Mouse (Mus musculus) naive thymus-derived CD4-positive, alpha-beta T cell, adult 2 months (primary cell): ENCODE data around the gene Sumo2.
"Not testable (repeated sequence)": the region's sequence is repeated elsewhere in the genome, so short reads cannot be mapped to it uniquely, and the experiment has no call there.

Experiments used
- DNase-seq: peaks from one replicate; pipeline ENCODE4 v3.0.0-alpha.2; 2011; ENCODE audit warnings: low read depth

Gene Sumo2

DNA sequence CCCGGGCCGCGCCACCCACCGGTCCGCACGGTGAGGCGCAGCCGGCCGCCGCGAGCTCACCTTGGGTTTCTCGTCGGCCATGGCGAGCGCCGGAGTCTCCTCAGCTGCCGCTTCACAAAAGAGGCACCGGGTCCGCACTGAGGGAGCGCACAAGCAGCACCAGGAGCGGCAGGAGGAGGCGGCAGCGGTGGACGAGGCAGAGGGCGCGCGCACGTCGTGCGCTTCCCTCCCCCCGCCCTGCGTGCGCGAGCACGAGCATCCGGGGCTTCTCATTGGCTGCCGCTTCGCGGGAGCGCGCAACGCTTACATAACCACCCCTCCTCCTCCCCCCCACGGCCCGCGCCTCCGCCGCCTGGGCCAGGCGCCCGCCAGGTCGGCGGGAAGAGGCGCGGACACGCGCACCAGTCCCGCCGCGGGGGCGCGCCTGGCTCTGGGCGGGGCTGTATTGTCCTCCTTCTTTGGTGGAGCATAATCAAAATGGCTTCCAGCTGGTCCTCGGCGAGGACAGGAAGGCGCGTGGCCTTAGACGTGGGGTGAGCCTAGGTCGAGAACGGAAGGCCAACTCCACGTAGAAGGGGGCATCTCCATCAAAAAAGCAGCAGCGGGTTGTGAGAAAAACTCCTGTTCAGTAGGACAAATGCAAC, at the start of gene Sumo2:
Gene Sumo2 (minus strand): TSS at position 239 of the 644 bp plus-strand sequence.
- peak; percentile 99 for DNase-seq

DNA sequence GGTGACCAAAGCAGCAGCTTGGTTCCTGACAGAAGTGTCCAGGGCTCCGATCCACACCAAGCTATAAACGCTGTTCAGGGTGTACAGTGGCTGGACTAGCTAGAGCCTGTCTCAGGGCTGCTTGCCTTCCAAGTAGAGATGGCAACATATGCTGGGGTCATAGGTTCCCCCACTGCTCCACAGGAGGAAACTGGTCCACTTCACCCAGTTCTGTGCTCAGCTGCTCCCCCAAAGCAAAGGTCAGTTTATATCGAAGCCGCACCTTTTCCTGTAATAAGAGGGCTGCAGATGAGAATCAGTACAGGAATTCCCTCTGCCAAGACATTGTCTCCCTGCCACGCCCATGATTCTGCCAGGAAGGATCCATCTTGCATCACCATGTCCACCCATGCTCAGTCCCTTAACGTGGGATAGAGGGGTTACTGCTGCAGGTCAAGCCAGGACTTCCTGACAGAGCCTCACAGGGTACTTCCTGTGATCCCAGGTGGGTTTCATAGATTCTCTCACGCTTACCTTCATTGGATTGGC, 49.6 kb upstream of the Sumo2 start:
- DNase-seq: no peak

DNA sequence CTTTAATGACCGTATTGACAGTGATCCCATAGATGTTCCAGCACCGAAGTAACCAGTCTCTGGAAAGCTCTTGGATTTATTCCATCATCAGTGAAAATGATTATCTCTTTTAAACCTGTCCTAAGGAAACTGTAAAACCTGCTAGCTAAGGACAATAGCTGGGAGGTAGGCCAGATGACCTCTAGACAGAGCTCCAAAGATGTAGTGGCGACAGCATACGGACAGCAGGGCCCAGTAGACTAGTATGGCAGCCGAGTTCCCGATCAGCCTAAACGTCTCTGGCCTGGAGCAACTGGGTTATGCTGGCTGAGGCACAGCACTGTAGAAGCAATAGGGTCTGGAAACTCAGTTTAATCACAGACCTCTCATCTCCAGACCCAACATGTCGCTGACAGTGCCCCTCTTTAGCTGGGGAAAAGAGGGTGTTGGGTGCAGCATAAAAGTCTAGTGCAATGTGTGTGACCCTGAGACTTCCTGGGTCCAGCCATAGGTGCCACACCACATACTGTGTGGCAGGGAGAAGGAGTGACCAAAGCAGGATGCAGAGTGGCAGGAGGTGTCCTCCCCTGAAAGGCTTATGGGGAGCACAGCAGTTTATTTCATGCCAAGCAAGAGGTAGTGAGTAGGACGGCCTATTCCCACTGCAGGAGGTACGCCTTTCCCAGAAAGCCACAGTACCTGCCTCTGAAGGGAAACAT, 48.4 kb upstream of the Sumo2 start:
- DNase-seq: no peak

DNA sequence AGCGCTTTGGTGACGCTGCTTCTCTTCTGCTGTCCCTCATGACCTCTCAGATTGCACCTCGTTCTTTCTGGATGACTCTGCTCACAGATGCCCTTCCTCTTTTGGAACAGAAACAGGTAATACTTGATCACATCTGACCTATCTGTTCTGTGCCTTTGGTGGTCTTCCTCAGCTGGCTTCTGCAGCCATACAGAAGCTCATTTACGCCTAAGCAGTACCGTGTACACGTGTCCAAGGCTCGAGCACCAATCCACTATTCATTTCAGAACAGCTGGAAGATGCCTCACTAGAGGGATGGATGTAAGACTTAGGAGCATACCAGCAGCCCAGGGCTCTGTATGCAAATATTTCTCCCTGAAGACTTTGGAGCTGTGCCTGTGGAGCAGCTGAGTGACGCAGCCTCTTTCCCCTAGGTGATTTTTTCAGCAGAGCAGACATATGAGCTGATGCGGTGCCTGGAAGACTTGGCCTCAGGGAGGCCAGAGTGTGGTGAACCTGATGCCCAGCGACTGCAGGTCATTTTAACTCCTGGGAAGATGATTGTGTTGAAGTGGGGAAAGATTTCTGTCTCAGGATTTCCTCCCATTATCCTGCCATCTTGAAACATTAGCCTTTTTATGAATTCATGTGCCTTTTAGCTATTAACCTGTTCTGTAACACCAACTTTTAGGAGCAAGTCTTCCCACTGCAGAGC, 47.0 kb upstream of the Sumo2 start:
- no peak for DNase-seq

DNA sequence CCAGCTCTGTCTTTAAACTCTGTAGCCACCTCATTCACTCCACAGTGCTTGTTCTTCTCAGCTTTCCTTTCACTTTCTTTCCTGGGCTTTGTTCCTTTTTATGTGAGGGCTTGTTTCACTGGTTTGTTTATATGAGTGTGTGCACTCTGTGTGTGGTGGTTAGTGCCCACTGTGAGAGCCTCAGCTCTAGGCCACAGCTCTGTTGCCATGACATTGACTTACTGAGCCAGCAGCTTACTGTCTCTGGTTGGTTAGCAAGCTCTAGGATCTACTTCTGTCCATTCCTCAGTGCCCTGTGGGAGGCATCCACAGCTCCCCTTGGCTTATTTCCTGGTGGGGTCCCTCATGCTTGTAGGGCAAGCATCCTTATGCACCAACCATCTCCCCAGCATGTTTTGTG, 43.0 kb upstream of the Sumo2 start:
- DNase-seq: no peak

DNA sequence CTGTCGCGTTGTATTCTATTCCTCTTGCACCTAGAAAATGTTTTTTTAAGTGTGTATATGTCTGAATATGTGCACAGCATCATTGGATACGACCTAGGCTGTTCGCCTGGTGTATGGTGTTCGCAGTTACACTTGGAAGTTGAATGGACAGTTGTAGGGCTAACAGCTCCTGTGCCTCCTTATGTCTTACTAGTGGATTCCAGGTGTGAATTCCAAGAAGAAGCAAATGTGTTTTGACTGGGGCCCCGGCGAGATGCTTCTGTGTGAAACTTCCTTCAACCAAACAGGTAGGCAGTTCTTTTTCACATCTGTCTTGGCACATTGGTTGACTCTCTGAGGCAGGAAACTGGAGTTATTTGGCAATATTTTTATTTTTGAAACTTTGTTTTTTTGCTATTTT, 28.9 kb upstream of the Sumo2 start:
- DNase-seq: peak; percentile 18

DNA sequence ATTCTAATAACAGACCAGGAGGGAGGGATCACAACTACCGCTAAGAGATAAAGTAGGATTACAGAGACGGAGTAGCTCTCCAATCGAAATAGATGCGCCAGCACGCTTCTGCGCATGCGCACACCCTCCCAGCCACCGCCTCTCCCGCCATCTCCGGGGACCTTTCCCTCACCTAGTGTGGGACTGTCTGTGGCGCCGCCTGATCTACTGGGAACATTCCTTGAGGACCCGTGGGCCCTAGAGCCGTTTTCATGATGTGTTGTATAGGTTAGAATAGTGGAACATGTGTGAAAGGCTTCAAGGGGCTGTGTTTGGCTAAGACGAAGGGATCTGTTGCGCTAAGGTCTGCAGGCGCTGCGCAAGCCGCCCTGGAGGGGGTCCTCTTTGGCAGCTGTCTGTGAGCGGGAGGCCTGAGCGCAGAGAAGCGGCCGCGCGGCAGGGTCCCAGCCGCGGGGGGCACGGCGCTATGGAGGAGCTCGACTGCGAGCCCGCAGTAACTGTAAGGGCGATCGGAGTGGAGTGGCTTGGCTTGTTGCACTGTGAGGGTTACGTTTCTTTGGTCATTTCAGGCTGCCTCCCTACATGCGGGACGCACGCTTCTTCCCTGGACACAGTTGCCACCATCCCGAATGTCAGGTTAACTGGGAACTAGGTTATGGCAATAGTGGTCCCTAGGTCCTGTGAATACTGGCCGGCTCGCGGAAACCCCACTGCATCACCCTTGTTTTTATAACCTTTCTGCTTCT, 28.2 kb upstream of the Sumo2 start, which contains the start of gene Nup85:
Gene Nup85 (plus strand): TSS at position 371 of the 746 bp plus-strand sequence.
- peak; percentile 98 for DNase-seq

DNA sequence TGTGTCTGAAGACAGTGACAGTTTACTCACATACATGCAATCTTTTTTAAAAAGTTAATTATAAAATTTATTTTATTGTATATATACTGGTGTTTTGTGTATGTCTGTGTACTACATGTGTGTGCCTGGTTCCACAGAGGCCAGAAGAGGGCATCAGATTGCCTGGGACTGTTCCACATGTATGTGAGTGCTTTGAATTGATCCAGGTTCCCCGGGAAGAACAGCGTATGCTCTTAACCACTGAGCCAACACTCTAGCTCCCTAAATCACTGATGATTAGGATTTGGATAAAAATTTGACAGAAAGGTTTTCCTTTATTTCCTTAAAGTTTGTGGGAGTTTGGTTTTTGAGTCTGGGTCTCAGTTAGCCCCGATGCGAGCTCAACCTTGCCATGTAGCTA, 27.3 kb upstream of the Sumo2 start:
- no peak for DNase-seq

DNA sequence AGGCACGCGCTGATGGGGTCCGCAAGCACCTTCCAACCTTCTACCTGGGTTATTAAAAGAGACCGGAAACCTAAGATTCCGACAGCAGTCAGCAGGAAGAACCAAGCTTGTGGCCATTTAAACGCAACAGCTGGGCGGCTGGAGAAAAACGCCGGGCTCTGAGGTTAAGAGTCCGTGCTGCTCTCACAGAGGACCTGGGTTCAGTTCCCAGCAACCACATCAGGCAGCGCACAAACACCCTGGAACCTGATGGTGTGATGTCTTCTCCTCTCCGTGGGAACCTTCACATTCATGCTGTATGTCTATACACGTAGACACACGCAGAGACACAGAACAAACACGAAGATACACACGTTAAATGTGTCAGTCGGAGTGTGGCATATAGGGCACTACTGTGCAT, 19.6 kb upstream of the Sumo2 start:
- no peak for DNase-seq

DNA sequence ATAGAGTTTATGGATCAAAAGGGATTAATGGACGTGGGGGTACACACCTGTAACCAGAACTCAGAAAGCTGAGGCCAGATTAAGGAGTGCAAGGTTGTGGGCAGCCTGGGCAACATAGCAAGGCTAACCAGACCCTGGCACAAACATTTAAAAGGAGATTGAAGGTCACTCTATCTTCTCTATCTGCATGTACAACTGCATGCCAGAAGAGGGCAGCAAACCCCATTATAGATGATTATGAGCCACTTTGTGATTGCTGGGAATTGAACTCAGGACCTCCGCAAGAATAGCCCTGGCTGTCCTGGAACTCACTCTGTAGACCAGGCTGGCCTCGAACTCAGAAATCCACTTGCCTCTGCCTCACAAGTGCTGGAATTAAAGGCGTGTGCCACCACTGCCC, 16.7 kb upstream of the Sumo2 start:
- DNase-seq: peak; percentile 65

DNA sequence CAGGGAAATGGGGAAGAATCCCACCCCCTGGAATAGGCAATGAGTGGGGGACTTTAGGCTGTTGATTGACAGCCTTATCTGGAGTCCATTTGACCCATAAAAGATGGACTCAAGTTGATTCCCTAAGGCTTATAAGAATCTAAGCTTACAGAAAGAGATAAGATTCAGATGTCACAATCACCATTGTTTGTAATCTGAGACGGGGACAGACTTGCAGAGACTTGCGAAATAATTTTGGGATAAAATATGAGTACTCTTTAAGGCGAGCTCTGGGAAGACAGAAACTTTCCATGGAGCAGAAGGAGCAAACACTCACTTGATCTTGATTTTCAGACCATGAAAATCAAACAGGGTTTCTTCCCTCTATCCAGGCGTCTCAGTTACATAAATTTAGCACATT, 7.5 kb upstream of the Sumo2 start:
- DNase-seq: no peak

DNA sequence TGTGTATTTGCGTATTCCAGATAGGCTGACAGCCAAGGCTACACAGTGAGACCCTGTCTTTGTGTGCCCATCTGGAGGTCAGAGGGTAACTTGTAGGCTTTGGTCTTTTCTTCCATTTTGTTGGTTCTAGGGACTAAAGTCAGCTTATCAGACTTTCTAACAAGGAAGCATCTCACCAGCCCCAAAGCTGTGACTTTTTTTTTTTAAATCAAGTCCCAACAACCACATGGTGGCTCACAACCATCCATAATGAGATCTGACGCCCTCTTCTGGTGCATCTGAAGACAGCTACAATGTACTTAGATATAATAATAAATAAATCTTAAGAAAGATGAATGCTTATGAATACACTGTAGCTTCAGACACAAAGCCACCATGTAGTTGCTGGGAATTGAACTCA, 2.0 kb upstream of the Sumo2 start:
- peak; percentile 59 for DNase-seq

DNA sequence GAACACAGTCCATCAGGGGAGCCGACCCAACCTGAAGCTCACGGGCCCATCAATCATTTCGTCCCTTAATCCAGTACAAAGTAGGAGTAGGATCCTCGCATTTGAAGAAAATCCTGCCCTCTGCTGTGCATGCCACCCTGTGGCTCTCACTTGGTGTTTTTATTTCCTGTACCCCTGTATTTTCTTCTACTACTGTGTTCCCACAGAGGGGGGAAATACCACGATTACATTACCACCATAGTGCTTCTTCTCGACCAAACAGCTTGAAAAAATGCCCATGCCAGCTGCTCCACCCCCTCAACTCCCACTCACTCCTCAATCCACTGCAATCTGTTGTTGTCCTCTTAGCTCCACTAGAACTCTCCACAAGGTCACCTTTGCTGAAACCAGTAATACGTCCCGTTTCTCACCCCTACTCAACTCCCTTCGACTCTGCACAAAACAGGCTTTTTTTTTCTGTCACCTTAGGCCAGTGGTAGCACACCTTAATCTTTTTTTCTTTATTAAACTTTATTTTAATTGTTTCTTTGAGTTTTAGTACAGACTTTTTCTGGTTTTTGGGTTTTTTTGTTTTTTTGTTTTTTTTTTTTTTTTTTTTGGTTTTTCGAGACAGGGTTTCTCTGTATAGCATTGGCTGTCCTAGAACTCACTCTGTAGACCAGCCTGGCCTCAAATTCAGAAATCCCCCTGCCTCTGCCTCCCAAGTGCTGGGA, 936 bp upstream of the Sumo2 start:
- no peak for DNase-seq

DNA sequence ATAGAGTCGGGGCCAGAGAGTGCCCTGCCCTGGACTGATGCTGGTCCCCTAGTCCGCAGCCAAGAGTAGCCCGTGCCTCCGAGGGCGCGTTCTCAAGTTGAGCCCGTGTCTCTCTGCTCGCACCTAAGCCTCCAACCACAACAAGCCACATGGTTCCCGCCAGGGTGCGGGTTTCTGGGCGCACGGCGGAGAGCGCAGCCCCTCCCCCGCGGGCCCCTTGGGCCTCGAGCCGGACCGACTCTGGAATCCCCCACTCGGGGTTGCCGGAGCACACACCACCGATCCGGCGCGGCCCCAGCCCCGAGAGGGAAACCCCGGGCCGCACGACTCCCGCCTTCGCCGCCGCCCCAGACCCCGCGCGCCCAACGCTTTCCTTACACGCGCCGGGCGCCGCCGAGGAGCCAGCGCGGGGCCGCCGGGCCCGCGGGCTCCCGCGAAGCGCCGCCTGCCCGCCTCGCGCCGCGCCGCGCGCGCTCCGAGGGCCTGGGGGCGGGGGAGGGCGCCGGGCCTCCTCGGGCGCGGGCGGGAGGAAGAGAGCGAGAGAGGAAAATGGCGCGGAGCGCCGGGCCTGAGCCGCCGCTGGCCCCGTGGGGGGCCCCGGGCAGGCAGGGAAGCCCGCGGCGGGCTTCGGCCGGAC, 557 bp downstream of the Sumo2 start:
- DNase-seq: peak; percentile 84

DNA sequence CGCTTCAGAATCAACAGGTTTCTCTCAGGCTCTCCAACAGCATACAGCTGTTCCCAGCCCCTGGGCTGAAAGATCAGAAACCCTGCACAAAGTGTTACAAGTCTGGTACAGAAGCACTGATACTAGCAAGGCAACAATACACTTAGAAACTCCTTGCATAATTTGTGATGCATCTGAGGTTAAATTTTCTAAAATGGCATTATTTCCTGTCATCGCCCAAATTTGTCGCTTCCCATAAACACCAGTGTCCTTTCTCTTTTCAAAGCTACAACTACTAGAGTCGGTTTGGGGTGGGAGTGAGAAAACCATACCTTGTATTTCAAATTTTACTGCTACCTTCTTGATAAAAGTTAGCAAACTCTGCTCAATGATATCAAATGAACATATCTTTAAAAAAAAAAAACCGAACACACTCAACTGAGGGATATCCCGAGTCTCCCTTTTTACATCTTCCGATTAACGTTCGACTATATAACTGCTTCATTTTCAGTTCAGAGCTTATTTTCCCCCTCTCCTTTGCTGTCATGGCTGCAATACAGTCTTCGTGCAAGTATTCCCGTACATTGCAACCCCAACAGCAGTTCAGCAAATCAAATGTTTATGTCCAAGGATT, 1.2 kb downstream of the Sumo2 start:
- DNase-seq: peak; percentile 37

DNA sequence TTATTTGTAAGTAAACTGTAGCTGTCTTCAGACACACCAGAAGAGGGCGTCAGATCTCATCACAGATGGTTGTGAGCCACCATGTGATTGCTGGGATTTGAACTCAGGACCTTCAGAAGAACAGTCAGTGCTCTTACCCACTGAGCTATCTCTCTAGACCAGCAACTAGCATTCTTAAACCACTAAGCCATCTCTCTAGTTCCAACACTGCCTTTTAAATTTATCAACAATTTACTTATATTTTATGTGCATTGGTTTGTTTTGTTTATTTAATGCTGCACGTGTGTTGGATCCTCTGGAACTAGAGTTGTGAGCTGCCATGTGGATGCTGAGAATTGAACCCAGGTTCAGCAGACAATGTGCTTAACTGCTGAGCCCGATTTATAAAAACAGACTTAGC, 9.6 kb downstream of the Sumo2 start:
- not testable (repeated sequence) for DNase-seq

DNA sequence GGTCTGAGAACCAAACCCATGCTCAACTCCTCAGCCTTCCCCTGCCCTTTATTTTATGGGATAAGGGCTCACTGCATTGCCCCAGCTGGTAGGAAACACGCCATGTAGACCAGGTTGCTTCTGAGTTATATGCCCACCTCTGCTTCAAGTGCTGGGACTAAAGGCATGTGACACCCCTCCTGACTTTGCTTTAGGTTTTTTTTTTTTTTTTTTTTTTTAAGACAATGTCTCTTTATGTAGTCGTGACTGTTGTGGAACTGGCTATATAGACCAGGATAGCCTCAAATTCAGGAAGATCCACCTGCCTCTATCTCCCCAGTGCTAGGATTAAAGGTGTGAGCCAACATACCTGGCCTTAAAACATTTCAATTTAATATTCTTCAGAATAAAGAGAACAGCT, 13.4 kb downstream of the Sumo2 start:
- no peak for DNase-seq

DNA sequence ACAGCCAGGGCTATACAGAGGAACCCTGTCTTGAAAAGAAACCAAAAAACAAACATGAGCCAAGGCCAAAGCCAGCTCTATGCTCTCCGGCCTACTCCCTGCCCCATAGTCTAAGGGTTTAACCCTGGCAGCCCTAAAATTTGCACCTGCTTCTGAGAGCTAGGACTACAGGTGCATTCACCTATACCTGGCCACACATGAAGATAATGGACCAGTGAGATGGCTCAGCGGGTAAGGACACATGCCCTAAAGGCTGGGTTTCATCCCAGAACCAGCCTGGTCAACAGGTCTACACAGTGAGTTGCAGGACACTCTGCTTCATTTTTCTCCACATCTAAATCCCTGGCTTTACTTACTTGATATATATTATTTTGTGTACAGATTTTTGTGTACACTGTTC, 13.8 kb downstream of the Sumo2 start:
- no peak for DNase-seq

DNA sequence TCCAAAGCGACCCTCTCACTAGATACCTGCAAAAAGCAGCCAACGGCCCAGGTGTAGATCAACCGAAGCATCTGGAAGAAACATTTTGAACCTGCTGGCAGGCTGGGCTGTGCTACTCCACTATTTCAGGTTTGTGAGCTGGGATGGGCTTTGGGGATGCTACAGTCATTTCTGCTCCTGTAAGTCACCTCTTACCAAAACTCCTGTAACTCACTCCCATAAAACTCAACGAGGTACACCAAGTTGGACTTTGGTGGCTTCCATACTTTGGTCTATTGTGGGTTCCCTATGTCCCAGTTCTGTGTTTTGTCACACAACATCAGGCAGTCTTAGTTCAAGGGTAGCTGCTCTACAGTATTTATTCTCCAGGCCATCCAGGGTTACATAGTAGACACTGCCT, 15.0 kb downstream of the Sumo2 start:
- no peak for DNase-seq

DNA sequence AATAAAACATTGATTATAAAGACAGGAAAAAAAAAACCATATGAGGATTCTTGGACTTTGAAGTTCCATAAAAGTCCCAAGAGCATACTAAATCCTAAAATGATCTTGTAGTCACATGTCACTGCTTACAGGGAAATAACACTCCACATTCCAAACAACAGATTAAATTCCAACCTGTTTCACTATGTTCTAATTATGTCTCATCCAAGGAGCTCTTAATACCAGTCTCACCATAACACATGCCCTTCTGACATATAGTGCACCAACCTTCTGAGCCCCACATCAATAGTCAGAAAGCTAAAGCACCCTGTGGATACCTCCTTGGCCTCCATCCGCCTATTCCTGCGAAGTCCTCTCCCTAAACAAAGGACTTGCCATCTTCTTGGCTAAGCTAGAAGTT, 15.9 kb downstream of the Sumo2 start:
- DNase-seq: no peak

DNA sequence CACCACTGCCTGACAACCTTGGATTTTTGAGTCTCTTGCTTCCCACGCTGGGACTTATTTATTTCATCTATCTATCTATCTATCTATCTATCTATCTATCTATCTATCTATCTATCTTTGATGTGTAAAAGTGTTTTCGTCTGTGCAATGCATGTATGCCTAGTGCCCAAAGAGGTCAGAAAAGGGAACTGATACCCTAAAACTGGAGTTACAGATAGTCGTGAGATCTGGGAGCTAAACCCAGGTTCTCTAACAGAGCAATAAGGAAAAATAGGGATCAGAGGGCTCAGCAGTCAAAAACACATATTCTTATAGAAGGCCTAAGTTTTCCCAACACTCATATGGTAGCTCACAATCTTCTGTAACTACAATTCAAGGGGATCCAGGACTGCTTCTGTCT, 16.5 kb downstream of the Sumo2 start:
- no peak for DNase-seq
